ENCODE assay signal across 15 mouse cellular contexts in genomic region chr16:58349802-58350201, GRCm38 (mm10). TPM values are rescaled to one million over a fixed set of nuclear protein-coding genes. Genes with fewer than 3 reads are reported as not detected.
A peak's percentile ranks its signal among the peaks of the same experiment; 100 is the strongest.
DNase-seq lines count a peak whose midpoint lies in the region; ATAC-seq and TF ChIP-seq lines count a peak whose summit lies in the region.
"Had no signal": no experiment of that assay in that cellular context is flagged by ENCODE, and none has a peak within 500 bp of the region (broad histone marks: within the 10 kb centered on the region; RNA-seq: fewer than 3 reads in every experiment).

No protein-coding gene starts in this region.

- peaks cover 14% of the 10 kb centered on the region for H3K4me1 ChIP-seq in heart, embryonic 15.5 days (replicated peaks)
- H3K4me1 ChIP-seq in brown adipose tissue, adult 24 weeks (ENCODE audit: control insufficient read depth, insufficient read depth, insufficient read length, low read length) = no peaks in the 10 kb centered on the region
- H3K4me1 ChIP-seq in embryonic fibroblast, embryonic 13.5 days (ENCODE audit: control insufficient read depth, insufficient read depth, low read length) = peaks cover 21% of the 10 kb centered on the region
- H3K4me1 ChIP-seq in midbrain, embryonic 10.5 days = no peaks in the 10 kb centered on the region
- H3K4me1 ChIP-seq: neural tube, embryonic 12.5 days had no signal

- WGBS in heart, embryonic 15.5 days = 25% methylated on average over 2 of the region's 2 CpGs
- 69% methylated on average over 2 of the region's 2 CpGs for WGBS in midbrain, embryonic 10.5 days

- no peaks in the 10 kb centered on the region for H3K36me3 ChIP-seq in heart, embryonic 15.5 days
- no peaks in the 10 kb centered on the region for H3K36me3 ChIP-seq in C2C12 (ENCODE audit: control insufficient read depth, insufficient read depth)
- no peaks in the 10 kb centered on the region for H3K36me3 ChIP-seq in midbrain, embryonic 10.5 days
- H3K36me3 ChIP-seq: forebrain, embryonic 10.5 days; neural tube, embryonic 12.5 days had no signal

- TF ChIP-seq CTCF in C2C12 (IDR thresholded peaks at IDR 0.05; ENCODE audit: control insufficient read depth, insufficient read depth, insufficient read length) = no peak
- no peak for TF ChIP-seq CTCF in embryonic fibroblast, embryonic 13.5 days (IDR thresholded peaks at IDR 0.05; ENCODE audit: borderline replicate concordance, insufficient read depth, low read length)

- H3K27ac ChIP-seq in heart, embryonic 15.5 days = peak overlapping the region; percentile 71
- peak overlapping the region; percentile 12; the same call in 1 of the 2 replicates for H3K27ac ChIP-seq in brown adipose tissue, adult 24 weeks (replicated peaks; ENCODE audit: low read depth, low read length)
- peak overlapping the region; percentile 72 for H3K27ac ChIP-seq in embryonic fibroblast, embryonic 13.5 days (ENCODE audit: insufficient read depth, low read length)
- no peak overlapping the region for H3K27ac ChIP-seq in midbrain, embryonic 10.5 days (replicated peaks)
- H3K27ac ChIP-seq: forebrain, embryonic 10.5 days; neural tube, embryonic 12.5 days had no signal

- H3K79me2 ChIP-seq in C2C12 (ENCODE audit: control insufficient read depth, insufficient read depth) = no peaks in the 10 kb centered on the region

- no peak overlapping the region for H3K9ac ChIP-seq in heart, embryonic 15.5 days
- H3K9ac ChIP-seq: neural tube, embryonic 12.5 days had no signal

- no peak overlapping the region for H3K4me3 ChIP-seq in heart, embryonic 15.5 days
- no peak overlapping the region for H3K4me3 ChIP-seq in C2C12 (ENCODE audit: insufficient read depth, poor library complexity, severe bottlenecking)
- H3K4me3 ChIP-seq in brown adipose tissue, adult 24 weeks (ENCODE audit: insufficient read depth, low read depth, low read length) = no peak overlapping the region
- no peak overlapping the region for H3K4me3 ChIP-seq in embryonic fibroblast, embryonic 13.5 days (ENCODE audit: insufficient read depth, low read length)
- H3K4me3 ChIP-seq in midbrain, embryonic 10.5 days = no peak overlapping the region
- H3K4me3 ChIP-seq: forebrain, embryonic 10.5 days; neural tube, embryonic 12.5 days had no signal

- no peaks in the 10 kb centered on the region for H3K27me3 ChIP-seq in heart, embryonic 15.5 days
- H3K27me3 ChIP-seq in C2C12 (ENCODE audit: control insufficient read depth, insufficient read depth, insufficient read length) = no peaks in the 10 kb centered on the region
- no peaks in the 10 kb centered on the region for H3K27me3 ChIP-seq in midbrain, embryonic 10.5 days (ENCODE audit: low read depth, poor library complexity, severe bottlenecking)
- H3K27me3 ChIP-seq: neural tube, embryonic 12.5 days had no signal

- no peak overlapping the region for H3ac ChIP-seq in C2C12 (ENCODE audit: control insufficient read depth, insufficient read length, low read depth)

- no peak for DNase-seq in heart, postnatal 25 days (ENCODE audit: low spot score)
- DNase-seq in left cerebral cortex, adult 8-10 months (ENCODE audit: low spot score in 2 of 2) = no peak
- no peak for DNase-seq in midbrain, embryonic 10.5 days (ENCODE audit: low spot score)
- DNase-seq: adrenal gland, postnatal 14 days; cerebellum, postnatal 25 days; left cerebral cortex, postnatal 4 days; midbrain, embryonic 14.5 days; right cerebral cortex, postnatal 4 days; thymus, adult 18-20 months had no signal

- no peak for ATAC-seq in heart, embryonic 15.5 days (replicated peaks; ENCODE audit: insufficient number of reproducible peaks, insufficient read depth, low FRiP score, low read depth)

- H3K9me3 ChIP-seq in heart, embryonic 15.5 days (replicated peaks) = no peaks in the 10 kb centered on the region
- H3K9me3 ChIP-seq in midbrain, embryonic 10.5 days (replicated peaks) = no peaks in the 10 kb centered on the region
- H3K9me3 ChIP-seq: forebrain, embryonic 10.5 days; neural tube, embryonic 12.5 days had no signal

- intact Hi-C loops in heart, postnatal 25 days (cut with DNase I) = loop anchor here (5.0 kb wide), 1 partner anchor 57 kb away; the partner anchor contains the start of gene Dcbld2

- no peaks in the 10 kb centered on the region for H3K79me3 ChIP-seq in C2C12 (ENCODE audit: low read depth)

- TF ChIP-seq POLR2A in embryonic fibroblast, embryonic 13.5 days (IDR thresholded peaks at IDR 0.05; ENCODE audit: low read depth, low read length) = no peak

- peak overlapping the region; percentile 33 for H3K4me2 ChIP-seq in heart, embryonic 15.5 days
- H3K4me2 ChIP-seq: neural tube, embryonic 12.5 days had no signal

TF ChIP-seq in C2C12, 6 proteins besides CTCF, POLR2A, EP300 and RAD21:
- TF ChIP-seq MYOD1 (IDR thresholded peaks at IDR 0.05; ENCODE audit: control insufficient read depth, insufficient read length, low read depth) = peak; percentile 39
- TF ChIP-seq USF1 (IDR thresholded peaks at IDR 0.05; ENCODE audit: low read depth) = no peak

RNA-seq across cellular contexts. Expression of gene Dcbld2, which starts 58.4 kb away (rescaled TPM):
- 10.7 and 11.7 TPM in 2 replicates for polyA plus RNA-seq in heart, embryonic 15.5 days (2015; fragmentation: Nextera tagmentation; extraction: Ambion mirVana)
- total RNA-seq in heart, postnatal 25 days (2021) = 10 to 100 TPM; 17.8 to 19.2 TPM
- polyA plus RNA-seq in C2C12 (2012; fragmentation: generic; extraction: Trizol) = 14.1 TPM
- polyA plus RNA-seq in brown adipose tissue, adult 24 weeks (2012; ENCODE audit: insufficient read depth, insufficient read length, missing spikeins) = 5.4 and 7.8 TPM in 2 replicates
- polyA plus RNA-seq in embryonic fibroblast, embryonic 13.5 days (2011; ENCODE audit: insufficient read length, low read depth, missing spikeins) = 71.2 and 87.2 TPM in 2 replicates
- total RNA-seq in left cerebral cortex, adult 8-10 months (2022) = 10 to 100 TPM; 19.5 to 22.0 (median 21.1) TPM
- polyA plus RNA-seq in midbrain, embryonic 10.5 days (2016; fragmentation: Nextera tagmentation; extraction: Ambion mirVana) = 6.5 and 7.5 TPM in 2 replicates
